Mouse (Mus musculus): Measurements from ENCODE around the gene Spen.

- TF ChIP-seq POLR2A (IDR thresholded peaks at IDR 0.05; ENCODE audit: insufficient read depth, low read length): no peak
- no peak for TF ChIP-seq CTCF (IDR thresholded peaks at IDR 0.05; ENCODE audit: low read depth, low read length)
These were observed 66.9 kb downstream of the Spen start for GRCm38 (mm10) chr4:141471491-141471890.
